Mouse (Mus musculus): ENCODE data around the gene 4921517D22Rik. TPM values are rescaled to one million over a fixed set of nuclear protein-coding genes. Genes with fewer than 3 reads are reported as not detected.

Gene 4921517D22Rik
- polyA plus RNA-seq, 1 experiment from 2014 or later: not detected

Other genes starting within 250 kb of the 4921517D22Rik start
- 65.9 and 67.6 TPM in 2 replicates for gene Agtpbp1, start 108.9 kb downstream of the 4921517D22Rik start, polyA plus RNA-seq (2015; fragmentation: Nextera tagmentation; extraction: Ambion mirVana)
- gene Naa35, start 108.8 kb downstream of the 4921517D22Rik start, polyA plus RNA-seq (2015; fragmentation: Nextera tagmentation; extraction: Ambion mirVana): 120 and 126 TPM in 2 replicates
- 23.0 and 30.7 TPM in 2 replicates for gene Golm1, start 18.3 kb downstream of the 4921517D22Rik start, polyA plus RNA-seq (2015; fragmentation: Nextera tagmentation; extraction: Ambion mirVana)
- 0.05 TPM in 1 of 2 replicates, not detected in the other for gene Spata31d1a, start 16.2 kb upstream of the 4921517D22Rik start, polyA plus RNA-seq (2015; fragmentation: Nextera tagmentation; extraction: Ambion mirVana)
- gene Spata31d1b, start 18.2 kb upstream of the 4921517D22Rik start, polyA plus RNA-seq (2015; fragmentation: Nextera tagmentation; extraction: Ambion mirVana): not detected in 2 replicates
- gene Spata31d1d, start 37.6 kb upstream of the 4921517D22Rik start, polyA plus RNA-seq (2015; fragmentation: Nextera tagmentation; extraction: Ambion mirVana): not detected in 2 replicates
- gene 1700014D04Rik, start 52.6 kb upstream of the 4921517D22Rik start, polyA plus RNA-seq (2015; fragmentation: Nextera tagmentation; extraction: Ambion mirVana): 0.05 and 0.21 TPM in 2 replicates
- gene Isca1, start 75.7 kb upstream of the 4921517D22Rik start, polyA plus RNA-seq (2015; fragmentation: Nextera tagmentation; extraction: Ambion mirVana): 160 and 163 TPM in 2 replicates
- gene Gm49354, start 88.1 kb upstream of the 4921517D22Rik start, polyA plus RNA-seq (2015; fragmentation: Nextera tagmentation; extraction: Ambion mirVana): not detected in 2 replicates
- 41.5 and 42.6 TPM in 2 replicates for gene Tut7, start 129.0 kb upstream of the 4921517D22Rik start, polyA plus RNA-seq (2015; fragmentation: Nextera tagmentation; extraction: Ambion mirVana)